Mouse (Mus musculus) kidney, embryonic 16.5 days (tissue): ENCODE measurements around the gene Utp14a. TPM values are rescaled to one million over a fixed set of nuclear protein-coding genes. Genes with fewer than 3 reads are reported as not detected.

ENCODE experiments used
- ATAC-seq: fragments of 200-750 bp; cut with Nextera tagmentation; 2 replicates; pipeline ENCODE4 v1.8.0; 2017; ENCODE audit warnings: moderate TSS enrichment; ENCODE audit not compliant: low FRiP score, low TSS enrichment
- H3K27ac ChIP-seq: fragments of 300-500 bp; sonication (generic); 2 replicates; pipeline ENCODE4 v1.5.1; 2014; ENCODE audit warnings: low read length
- H3K27me3 ChIP-seq: fragments of 300-500 bp; sonication (generic); 2 replicates; pipeline ENCODE4 v1.6.1; 2014; ENCODE audit warnings: low read length, control low read depth, mixed read lengths; ENCODE audit not compliant: insufficient read depth
- H3K36me3 ChIP-seq: fragments of 300-500 bp; sonication (generic); 2 replicates; pipeline ENCODE4 v1.6.1; 2014; ENCODE audit warnings: low read length, control low read depth, mixed read lengths; ENCODE audit not compliant: insufficient read depth
- H3K4me1 ChIP-seq: fragments of 300-500 bp; sonication (generic); 2 replicates; pipeline ENCODE4 v1.6.1; 2014; ENCODE audit warnings: low read length, control low read depth, mixed read lengths; ENCODE audit not compliant: insufficient read depth
- H3K4me2 ChIP-seq: fragments of 300-500 bp; sonication (generic); replicated peaks from 2 replicates; pipeline ENCODE4 v1.6.1; 2014; ENCODE audit warnings: low read depth, low read length
- H3K4me3 ChIP-seq: fragments of 300-500 bp; sonication (generic); 2 replicates; pipeline ENCODE4 v1.5.1; 2014; ENCODE audit warnings: mild to moderate bottlenecking, low read length
- H3K9ac ChIP-seq: fragments of 300-500 bp; sonication (generic); replicated peaks from 2 replicates; pipeline ENCODE4 v1.6.1; 2014; ENCODE audit warnings: low read length
- H3K9me3 ChIP-seq: fragments of 300-500 bp; sonication (generic); 2 replicates; pipeline ENCODE4 v1.6.1; 2016; ENCODE audit warnings: low read length, control low read depth
- WGBS: fragments of 180-500 bp; shearing (Covaris S2); extraction: QIAGEN DNeasy Blood & Tissue Kit; methylation state at CpG from one replicate; pipeline ENCODE4 v1.1.7; 2014; 5-methylcytosine and 5-hydroxymethylcytosine counted together
- polyA plus RNA-seq: library from polyadenylated mRNA; unstranded; fragments of >200 nt; fragmentation: Nextera tagmentation; extraction: Ambion mirVana; gene quantifications from 2 replicates; pipeline ENCODE4 v1.2.1, GENCODE M21; 2015

The Utp14a gene
- polyA plus RNA-seq, 1 experiment from 2014 or later = 15.6 TPM

DNA sequence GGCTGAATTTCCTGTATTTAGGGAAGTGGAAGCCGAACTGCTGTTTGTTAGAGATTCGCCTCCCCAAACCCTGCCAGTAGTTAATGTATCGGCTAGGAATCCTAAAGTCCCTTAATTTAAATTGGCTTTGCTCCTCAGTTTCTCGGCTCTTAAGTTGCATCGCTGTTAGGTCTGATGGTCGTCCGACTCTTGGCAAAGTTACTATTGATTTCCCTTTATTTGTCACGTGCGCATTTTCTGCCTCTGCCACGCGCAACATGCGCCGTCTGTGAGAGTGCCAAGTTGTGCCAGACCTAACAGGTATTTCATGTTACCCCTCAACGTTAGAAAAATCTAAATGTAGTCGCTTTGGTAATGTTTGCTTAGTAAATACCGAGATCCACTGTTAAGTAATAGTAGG is 349 bp downstream of the Utp14a start:
- 22% methylated on average over 16 of the region's 16 CpGs for WGBS
- H3K27ac ChIP-seq = peak overlapping the region; percentile 26; the same call in 1 of the 2 replicates
- ATAC-seq = peak; percentile 10; the same call in 1 of the 2 replicates
- H3K9me3 ChIP-seq = no peaks in the 10 kb centered on the region
- peak overlapping the region; percentile 57 for H3K9ac ChIP-seq
- no peaks in the 10 kb centered on the region for H3K36me3 ChIP-seq
- no peaks in the 10 kb centered on the region for H3K27me3 ChIP-seq
- H3K4me1 ChIP-seq = no peaks in the 10 kb centered on the region; the same call in 1 of the 2 replicates
- peak overlapping the region; percentile 58 for H3K4me2 ChIP-seq
- H3K4me3 ChIP-seq = peak overlapping the region; percentile 65

DNA sequence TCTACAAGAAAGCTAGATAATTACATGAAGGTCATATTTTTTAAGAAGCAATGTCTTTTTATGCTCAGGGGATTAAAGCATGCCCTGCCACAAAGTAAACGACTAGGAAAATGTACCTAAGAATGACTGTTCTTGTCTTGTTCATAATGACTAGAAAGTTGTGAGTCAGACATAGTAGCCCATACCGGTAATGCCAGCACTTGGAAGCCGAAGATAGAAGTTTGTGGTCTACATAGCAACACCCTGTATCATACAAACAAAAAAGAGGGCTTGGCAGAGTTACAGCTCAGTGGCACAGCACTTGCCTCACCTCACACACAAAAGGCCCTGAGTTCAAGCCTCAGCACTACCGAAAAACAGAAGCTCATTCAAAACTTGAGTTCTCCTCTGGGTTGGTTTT is 15.0 kb downstream of the Utp14a start:
- WGBS = 89% methylated on average over 4 of the region's 4 CpGs
- Histone ChIP-seq H3K4me3 (no peak overlapping the region), H3K27ac (no peak overlapping the region), H3K4me1 (no peaks in the 10 kb centered on the region), H3K9ac (no peak overlapping the region), H3K9me3 (no peaks in the 10 kb centered on the region), H3K36me3 (peaks cover under 1% of the 10 kb centered on the region; the same call in 1 of the 2 replicates), H3K27me3 (no peaks in the 10 kb centered on the region), H3K4me2 (no peak overlapping the region)
- no peak for ATAC-seq

DNA sequence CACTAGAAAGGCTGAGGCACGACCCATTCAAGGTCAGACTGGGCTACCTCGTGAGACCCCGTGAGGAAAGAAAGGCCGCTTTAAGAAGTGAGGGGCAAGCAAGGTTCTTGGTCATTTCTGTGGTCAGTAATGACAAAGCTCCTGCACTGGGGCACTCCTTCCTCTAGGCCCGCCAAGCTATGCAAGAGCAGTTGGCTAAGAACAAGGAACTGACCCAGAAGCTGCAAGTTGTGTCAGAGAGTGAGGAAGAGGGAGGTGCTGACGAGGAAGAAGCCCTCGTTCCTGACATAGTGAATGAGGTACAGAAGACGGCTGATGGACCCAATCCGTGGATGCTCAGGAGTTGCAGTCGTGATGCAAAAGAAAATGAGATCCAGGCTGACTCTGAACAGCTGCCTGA is 18.0 kb downstream of the Utp14a start:
- H3K27ac ChIP-seq = no peak overlapping the region
- no peaks in the 10 kb centered on the region for H3K36me3 ChIP-seq
- no peak overlapping the region for H3K9ac ChIP-seq
- H3K27me3 ChIP-seq = no peaks in the 10 kb centered on the region
- H3K4me2 ChIP-seq = no peak overlapping the region
- H3K9me3 ChIP-seq = no peaks in the 10 kb centered on the region
- H3K4me1 ChIP-seq = no peaks in the 10 kb centered on the region
- WGBS = 86% methylated on average over 10 of the region's 10 CpGs
- no peak for ATAC-seq
- no peak overlapping the region for H3K4me3 ChIP-seq

DNA sequence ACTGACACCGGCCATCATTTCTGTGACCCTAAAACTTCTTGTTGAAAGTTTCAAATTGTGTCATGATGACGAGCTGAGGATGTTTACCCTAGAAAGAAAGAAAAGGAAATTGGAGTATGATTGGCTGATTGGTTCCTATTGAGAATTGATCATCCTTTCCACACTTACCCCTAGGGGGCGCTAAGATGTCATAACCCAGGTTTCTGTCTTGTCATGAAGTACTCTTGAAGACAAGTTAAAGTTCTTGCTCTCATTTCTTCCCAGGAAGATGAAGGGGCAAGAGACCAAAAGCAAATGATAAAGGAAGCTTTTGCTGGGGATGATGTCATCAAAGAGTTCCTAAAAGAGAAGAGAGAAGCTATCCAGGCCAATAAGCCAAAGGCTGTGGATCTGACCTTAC is 21.4 kb downstream of the Utp14a start:
- no peak overlapping the region for H3K9ac ChIP-seq
- H3K4me2 ChIP-seq = no peak overlapping the region
- no peak for ATAC-seq
- no peaks in the 10 kb centered on the region for H3K27me3 ChIP-seq
- no peak overlapping the region for H3K4me3 ChIP-seq
- H3K9me3 ChIP-seq = no peaks in the 10 kb centered on the region
- no peak overlapping the region for H3K27ac ChIP-seq
- no peaks in the 10 kb centered on the region for H3K36me3 ChIP-seq
- WGBS = 42% methylated on average over 3 of the region's 3 CpGs
- no peaks in the 10 kb centered on the region for H3K4me1 ChIP-seq

DNA sequence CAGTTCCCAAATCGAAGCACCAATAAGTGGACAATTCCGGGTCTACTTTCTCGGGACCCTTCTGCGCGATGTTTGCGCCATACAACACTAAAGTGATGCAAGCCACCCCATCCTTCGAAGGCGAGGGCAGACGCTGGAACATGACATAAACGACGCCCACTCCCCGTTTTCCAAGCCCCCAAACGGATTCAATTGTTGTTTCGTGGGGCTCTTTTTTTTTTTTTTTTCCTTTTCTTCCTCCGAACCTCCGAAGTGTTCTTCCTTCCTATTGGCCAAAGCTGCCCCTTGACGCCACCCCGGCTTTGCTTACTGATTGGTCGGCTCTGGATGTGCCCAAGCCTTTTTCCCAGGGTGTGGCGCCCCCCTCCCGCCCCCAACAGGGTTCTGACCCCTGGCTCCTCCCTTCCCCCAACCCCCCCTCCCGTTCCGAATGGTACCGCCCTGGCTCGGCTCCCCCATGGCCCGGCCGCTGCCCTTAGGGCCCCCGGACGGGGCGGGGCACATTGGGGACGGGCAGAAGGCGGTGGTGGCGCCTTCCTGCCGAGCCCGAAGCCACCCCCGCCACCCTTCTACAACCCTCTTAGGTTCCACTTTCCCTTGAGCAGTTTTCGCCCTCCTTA is 27.8 kb downstream of the Utp14a start:
- WGBS = 21% methylated on average over 29 of the region's 37 CpGs
- H3K4me2 ChIP-seq = peak overlapping the region; percentile 59
- no peaks in the 10 kb centered on the region for H3K9me3 ChIP-seq
- peak overlapping the region; percentile 52 for H3K4me3 ChIP-seq
- H3K36me3 ChIP-seq = no peaks in the 10 kb centered on the region
- no peaks in the 10 kb centered on the region for H3K4me1 ChIP-seq
- H3K27ac ChIP-seq = peak overlapping the region; percentile 92
- peak overlapping the region; percentile 63 for H3K9ac ChIP-seq
- 0 out of 2 replicates have a peak, but pooled peaks cover 11% of the 10 kb centered on the region for H3K27me3 ChIP-seq
- ATAC-seq = peak; percentile 86

DNA sequence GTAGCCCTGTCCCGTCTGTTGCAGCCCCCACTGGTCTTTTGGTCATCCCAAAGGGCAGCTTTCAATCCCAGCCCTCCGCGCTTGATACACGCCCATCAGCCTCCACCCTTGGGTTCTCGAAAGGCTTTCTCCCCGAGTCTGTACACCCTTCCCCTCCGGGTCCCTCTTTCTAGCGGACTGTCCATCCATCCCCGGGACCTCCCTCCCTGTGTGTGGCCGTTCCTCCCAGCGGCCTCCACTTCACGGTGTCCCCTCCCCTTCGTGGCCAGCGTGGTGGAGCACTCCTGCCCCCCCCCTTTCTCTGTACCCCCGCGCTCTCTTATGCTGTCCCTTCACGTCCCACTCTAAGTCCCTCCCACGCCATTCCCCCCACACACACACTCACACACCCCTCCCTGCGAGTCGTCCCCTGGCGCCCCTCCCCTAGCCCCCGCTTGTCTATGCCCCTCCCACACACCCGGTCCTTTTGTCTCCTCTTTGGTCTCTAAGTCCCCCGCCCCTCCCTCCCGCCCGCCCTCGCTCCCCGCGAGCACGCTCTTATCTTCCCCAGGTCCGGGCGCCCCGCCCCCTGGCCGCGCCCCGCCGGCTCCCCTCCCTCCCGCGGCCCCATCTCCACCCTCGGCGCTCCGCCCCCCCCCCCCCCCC is 28.5 kb downstream of the Utp14a start:
- peak overlapping the region; percentile 61 for H3K9ac ChIP-seq
- no peaks in the 10 kb centered on the region for H3K9me3 ChIP-seq
- H3K27ac ChIP-seq = peak overlapping the region; percentile 92
- no peaks in the 10 kb centered on the region for H3K36me3 ChIP-seq
- 20% methylated on average over 30 of the region's 42 CpGs for WGBS
- no peaks in the 10 kb centered on the region for H3K4me1 ChIP-seq
- H3K4me2 ChIP-seq = peak overlapping the region; percentile 59
- H3K27me3 ChIP-seq = 0 out of 2 replicates have a peak, but pooled peaks cover 11% of the 10 kb centered on the region
- peak; percentile 88 for ATAC-seq
- H3K4me3 ChIP-seq = peak overlapping the region; percentile 52

DNA sequence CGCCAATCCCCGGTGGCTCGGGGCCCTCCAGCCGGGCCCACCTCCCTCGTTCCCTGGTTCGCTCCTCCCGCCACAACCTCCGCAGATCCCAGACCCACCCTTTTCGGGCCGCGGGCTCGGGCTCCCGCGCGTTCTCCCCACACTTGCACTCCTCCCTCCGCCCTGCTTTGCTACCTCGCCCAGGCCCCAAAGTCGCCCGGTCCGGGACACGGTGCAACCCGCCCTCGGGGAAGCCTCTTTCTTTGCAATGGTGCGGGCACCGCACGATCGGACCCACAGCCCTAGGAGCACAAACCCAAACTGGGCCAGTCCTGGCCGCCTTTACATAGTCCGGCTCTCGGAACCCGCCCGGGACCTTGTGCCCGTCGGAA is 29.0 kb downstream of the Utp14a start:
- peak overlapping the region; percentile 59 for H3K4me2 ChIP-seq
- H3K36me3 ChIP-seq = no peaks in the 10 kb centered on the region
- H3K4me3 ChIP-seq = peak overlapping the region; percentile 52
- peak overlapping the region; percentile 57; the same call in 1 of the 2 replicates for H3K9ac ChIP-seq
- peak overlapping the region; percentile 11; the same call in 1 of the 2 replicates for H3K27ac ChIP-seq
- H3K4me1 ChIP-seq = no peaks in the 10 kb centered on the region
- H3K9me3 ChIP-seq = no peaks in the 10 kb centered on the region
- peak; percentile 68 for ATAC-seq
- 0 out of 2 replicates have a peak, but pooled peaks cover 11% of the 10 kb centered on the region for H3K27me3 ChIP-seq
- WGBS = 17% methylated on average over 27 of the region's 34 CpGs

DNA sequence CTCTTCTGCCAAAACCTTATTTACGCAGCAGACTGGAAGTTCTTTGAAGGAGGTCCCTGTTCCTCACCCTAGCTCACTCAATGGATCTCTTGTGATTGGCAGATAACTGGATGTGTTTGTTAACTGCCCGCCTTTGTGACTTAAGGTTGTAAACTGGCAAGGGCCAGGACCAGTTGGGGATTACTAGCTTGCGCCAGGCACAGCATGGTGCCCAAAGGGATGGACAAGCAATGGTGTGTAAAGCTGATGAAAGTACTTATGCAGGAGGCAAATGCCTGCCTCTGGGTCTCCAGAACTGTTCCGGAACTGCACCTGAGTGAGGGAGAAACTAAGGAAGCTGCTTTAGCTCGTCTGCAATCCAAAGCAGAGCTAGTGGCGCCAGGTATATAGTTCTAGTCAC is 29.8 kb downstream of the Utp14a start:
- Histone ChIP-seq H3K36me3 (no peaks in the 10 kb centered on the region), H3K4me2 (no peak overlapping the region), H3K9ac (no peak overlapping the region), H3K27me3 (0 out of 2 replicates have a peak, but pooled peaks cover 11% of the 10 kb centered on the region), H3K9me3 (no peaks in the 10 kb centered on the region), H3K4me1 (no peaks in the 10 kb centered on the region), H3K4me3 (no peak overlapping the region), H3K27ac (no peak overlapping the region)
- WGBS = 52% methylated on average over 6 of the region's 6 CpGs
- ATAC-seq = no peak

DNA sequence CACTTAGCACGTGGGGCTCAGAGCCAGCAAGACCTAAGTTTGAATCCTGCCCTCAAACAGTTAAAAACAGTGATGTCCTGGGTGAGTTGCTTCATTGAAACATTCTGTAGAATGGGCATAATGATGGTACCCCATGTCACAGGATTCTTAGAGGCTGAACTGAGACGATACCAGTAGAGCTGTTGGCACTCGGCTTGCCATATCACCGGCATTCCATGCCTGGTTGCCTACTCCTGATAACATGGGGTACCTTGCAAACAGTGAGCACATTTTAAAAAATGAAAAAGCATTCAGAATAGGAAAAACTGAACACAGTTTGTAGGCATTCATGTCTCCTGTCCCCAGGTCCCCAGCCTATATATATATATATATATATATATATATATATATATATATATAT is 31.3 kb downstream of the Utp14a start:
- no peak overlapping the region for H3K4me3 ChIP-seq
- H3K27me3 ChIP-seq = 0 out of 2 replicates have a peak, but pooled peaks cover 11% of the 10 kb centered on the region
- no peak overlapping the region for H3K9ac ChIP-seq
- no peaks in the 10 kb centered on the region for H3K9me3 ChIP-seq
- WGBS = 71% methylated on average over 4 of the region's 4 CpGs
- H3K27ac ChIP-seq = no peak overlapping the region
- no peak for ATAC-seq
- H3K36me3 ChIP-seq = no peaks in the 10 kb centered on the region
- no peaks in the 10 kb centered on the region for H3K4me1 ChIP-seq
- H3K4me2 ChIP-seq = no peak overlapping the region

DNA sequence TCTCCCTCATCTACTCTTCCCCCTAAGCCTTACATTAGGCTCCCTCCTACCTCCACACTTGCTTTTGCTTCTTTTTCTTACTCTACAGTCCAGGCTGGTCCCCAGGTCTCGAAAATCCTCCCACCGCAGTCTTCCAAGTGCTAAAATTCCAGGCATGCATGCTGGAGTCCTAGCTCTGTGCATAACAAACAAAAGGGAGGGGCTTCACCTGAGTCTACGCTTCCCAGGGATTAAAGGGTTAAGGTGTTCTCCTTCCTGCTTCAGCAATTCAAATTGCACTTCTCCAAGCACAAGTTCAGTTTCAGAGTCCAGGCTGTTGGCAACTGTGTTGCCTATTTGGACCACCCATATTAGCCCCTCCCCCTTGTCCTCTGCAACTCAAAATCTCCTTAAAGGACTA is 34.8 kb downstream of the Utp14a start:
- H3K27me3 ChIP-seq = 0 out of 2 replicates have a peak, but pooled peaks cover 11% of the 10 kb centered on the region
- H3K9me3 ChIP-seq = no peaks in the 10 kb centered on the region
- no peak overlapping the region for H3K9ac ChIP-seq
- no peak overlapping the region for H3K4me2 ChIP-seq
- H3K4me3 ChIP-seq = no peak overlapping the region
- H3K27ac ChIP-seq = no peak overlapping the region
- WGBS = 38% methylated on average over 3 of the region's 3 CpGs
- H3K36me3 ChIP-seq = no peaks in the 10 kb centered on the region
- H3K4me1 ChIP-seq = no peaks in the 10 kb centered on the region
- no peak for ATAC-seq
